Mouse (Mus musculus) heart, postnatal 25 days (tissue): ENCODE results near the gene Zfp398. TPM values are rescaled to one million over a fixed set of nuclear protein-coding genes. Genes with fewer than 3 reads are reported as not detected.

ENCODE experiments used
- DNase-seq: peaks from one replicate; pipeline ENCODE4 v3.0.0; 2022; ENCODE audit warnings: low spot score
- intact Hi-C: fragments of 180-260 bp; cut with DNase I; formaldehyde crosslinking; loops from one replicate; pipeline ENCODE4 v1.15.1; 2025
- total RNA-seq, 2 experiments: library from RNA; stranded (reverse); gene quantifications; 2 replicates each; pipeline ENCODE4 v1.2.3; 2021

The Zfp398 gene
- total RNA-seq, 2 experiments from 2014 or later, result 6.4 to 7.2 TPM

DNA sequence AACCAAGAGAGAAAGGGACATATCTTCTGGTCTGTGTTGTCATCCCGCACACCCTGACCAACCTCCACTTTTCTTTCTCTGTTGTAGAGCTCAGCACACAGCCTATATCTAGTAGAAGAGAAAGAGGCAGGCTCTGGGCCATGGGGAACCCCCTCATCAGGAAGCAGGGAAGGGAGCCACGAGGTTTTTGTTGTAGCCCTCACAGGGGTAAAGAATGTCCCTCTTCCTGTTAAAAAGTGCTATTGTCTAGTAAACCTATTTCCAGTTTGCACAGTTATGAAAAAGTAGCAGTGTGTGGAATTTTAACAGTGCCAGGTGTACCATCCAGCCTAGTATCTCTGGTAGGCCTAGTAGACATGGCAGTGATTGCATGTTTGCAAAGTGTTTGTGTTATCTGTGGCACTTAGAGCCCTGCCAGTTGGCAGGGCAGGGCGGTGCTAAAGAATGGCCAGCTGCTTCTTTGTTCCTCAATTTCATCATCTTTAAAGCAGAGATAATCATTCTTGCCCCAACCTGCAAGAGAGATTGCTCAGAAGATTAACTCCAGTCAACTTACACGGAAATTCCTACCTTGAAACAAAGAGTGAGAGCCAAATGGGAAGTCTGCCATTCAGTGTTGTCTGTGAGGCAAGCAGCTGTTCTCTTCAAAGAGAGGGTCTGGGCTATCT, 43.7 kb downstream of the Zfp398 start:
- DNase-seq, result no peak
- intact Hi-C loops, result loop anchor here (5.0 kb wide), 2 partner anchors 92 to 138 kb away; no protein-coding TSS in a partner anchor

DNA sequence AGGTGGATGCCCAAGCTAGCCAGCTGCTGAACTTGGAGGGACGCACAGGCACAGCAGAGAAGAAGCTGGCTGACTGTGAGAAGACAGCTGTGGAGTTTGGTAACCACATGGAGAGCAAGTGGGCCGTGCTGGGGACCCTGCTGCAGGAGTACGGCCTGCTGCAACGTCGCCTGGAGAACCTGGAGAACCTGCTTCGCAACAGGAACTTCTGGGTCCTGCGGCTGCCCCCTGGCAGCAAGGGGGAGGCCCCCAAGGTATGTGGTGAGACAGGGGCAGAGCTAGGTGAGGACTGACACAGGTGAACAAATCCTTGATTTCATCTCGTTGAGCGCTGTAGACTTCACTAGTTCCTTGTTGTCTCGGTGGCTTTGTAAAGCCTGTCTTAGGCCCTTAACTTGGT, 44.7 kb downstream of the Zfp398 start:
- no peak for DNase-seq
- intact Hi-C loops, result no loop called here

DNA sequence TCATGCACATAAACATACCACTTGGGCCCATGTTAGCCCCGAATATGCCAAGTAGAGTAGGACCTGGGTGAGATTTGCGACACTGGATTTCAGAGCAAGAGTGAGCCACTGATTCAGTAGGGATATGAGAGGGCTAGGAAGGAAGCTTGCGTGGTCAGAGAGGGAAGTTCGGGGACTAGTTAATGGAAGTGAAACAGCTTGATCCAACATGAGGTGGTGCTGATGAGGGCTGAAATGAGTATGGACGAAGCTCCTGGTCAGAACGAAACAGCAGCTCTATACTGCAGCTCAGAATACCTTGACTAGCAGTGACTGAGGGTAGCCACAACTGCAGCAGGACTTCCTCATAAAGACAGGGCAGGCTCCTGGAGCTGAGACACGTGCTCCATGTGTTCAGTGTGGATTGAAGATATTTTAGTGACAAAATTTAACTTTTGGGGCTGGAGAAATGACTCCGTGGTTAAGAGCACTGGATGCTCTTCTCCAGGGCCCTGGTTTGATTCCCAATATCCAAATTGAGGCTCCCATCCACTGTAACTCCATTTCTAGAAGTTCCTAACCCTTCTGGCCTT, 53.4 kb downstream of the Zfp398 start:
- intact Hi-C loops, result no loop called here
- no peak for DNase-seq

DNA sequence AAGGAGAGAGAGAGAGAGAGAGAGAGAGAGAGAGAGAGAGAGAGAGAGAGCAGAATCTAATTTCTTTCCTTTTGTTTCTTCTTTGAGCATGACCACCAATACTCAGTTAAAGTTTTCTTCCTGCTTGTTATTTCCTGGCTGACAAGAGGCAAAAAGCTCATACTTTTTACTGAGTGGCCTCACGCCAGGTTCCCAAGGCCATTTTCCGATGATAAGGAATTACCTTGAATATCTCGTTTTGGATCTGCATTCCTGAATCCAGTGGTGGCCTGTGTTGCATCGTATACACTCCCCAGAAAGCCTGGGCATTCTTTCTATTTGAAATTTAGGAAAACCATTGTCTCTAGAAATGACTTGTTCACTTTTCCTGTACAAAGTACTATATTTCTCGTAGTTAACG, 64.0 kb downstream of the Zfp398 start:
- DNase-seq, result no peak
- intact Hi-C loops, result no loop called here

DNA sequence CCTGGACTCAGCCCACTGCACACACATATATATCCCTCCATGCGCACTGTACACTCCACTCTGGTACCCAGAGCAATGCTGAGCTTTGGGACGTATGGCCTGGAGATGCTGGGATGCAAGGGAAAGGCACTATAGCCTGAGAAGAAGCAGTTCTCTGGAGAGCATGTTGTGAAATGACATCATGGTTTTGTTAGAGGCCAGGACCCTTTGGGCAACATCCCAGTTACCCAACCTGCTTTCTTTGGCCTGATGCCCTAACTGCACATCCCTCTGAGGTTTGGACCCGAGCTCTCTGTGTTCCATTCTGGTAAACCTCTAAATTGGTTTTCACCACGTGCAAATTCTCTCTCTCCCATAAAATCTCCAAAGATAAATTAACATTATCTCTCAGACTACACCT, 68.1 kb downstream of the Zfp398 start:
- intact Hi-C loops, result no loop called here
- DNase-seq, result no peak

DNA sequence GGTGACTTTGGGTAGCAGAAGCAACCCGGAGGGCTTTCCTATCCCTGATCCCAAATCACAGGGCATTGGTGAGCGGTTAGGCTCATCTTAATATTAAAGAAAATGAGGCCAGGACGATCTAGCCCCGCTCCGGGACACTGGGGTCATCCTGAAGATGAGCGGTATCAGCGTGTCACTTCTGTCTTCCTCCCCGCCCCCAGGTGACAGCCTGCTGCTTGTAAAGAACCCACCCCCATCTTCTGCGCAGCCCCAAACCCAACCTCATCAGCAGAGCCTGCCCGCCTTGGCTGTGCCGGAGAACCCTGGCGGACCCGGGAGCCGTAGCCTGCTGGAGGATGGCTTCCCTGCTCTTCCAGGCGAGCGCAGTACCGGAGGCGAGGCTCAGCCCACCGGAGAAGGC, 68.9 kb downstream of the Zfp398 start:
- DNase-seq, result no peak
- intact Hi-C loops, result no loop called here

DNA sequence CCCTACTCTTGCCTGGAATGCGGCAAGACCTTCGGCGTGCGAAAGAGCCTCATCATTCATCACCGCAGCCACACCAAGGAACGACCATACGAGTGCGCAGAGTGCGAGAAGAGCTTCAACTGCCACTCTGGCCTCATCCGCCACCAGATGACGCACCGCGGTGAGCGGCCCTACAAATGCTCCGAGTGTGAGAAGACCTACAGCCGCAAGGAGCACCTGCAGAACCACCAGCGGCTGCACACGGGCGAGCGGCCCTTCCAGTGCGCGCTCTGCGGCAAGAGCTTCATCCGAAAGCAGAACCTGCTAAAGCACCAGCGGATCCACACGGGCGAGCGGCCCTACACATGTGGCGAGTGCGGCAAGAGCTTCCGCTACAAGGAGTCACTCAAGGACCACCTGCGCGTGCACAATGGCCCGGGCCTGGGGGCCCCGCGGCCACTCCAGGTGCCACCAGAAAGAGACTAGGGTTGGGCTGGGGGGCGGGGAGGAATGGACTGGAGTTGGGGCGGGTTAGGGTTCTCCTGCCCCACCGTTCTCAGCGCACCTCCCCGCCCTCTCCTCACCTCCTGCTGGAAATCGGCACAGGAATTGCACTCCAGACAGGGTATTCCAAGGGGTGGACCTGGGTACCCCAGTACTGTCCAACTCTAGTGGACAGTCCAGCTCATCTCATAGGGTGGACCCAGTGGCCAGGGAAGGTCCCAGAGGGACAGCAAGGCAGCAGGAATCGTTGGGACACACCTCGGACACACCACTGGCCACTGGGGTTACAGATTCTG, 69.6 kb downstream of the Zfp398 start:
- intact Hi-C loops, result no loop called here

DNA sequence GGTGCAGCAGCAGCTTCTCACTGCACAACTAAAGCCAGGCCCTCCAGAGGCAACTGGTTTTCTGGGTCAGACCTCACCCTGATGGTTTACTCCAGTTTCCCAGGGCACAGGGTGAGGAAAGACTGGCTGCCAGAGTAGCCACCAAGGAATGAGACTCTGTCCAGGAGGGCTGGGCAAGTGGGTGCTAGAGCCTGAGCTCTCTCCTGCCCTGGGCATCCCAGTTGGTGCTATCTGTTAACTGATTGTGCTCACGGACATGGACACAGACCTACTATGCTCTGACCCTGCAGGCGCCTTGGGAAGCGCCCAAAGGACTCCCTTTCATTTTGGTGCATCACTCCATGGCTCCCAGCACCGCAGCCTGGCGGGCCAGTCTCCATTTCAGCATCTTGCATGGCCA, 70.9 kb downstream of the Zfp398 start:
- no peak for DNase-seq
- intact Hi-C loops, result no loop called here

More for the DNA sequence above, 69.6 kb downstream of the Zfp398 start:
- no peak for DNase-seq

DNA sequence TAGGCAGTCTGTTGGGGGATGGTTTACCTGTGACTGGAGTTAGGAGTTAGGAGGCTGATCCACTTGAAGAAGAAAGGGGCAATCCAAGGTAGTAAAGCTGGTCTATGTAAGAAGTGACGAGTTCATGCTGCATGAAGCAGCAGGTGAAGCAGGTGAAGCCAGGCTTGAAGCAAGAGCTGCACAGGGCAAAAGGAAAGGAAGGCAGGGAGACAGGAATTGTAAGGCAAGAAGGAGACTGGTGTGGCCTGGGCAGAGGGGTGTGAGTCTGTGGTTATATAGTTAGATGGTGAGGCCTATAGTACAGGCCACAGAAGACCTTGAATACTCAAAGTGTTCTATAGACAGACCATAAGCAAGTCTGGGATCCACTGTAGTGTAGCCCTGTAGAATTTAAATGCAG, 73.5 kb downstream of the Zfp398 start:
- DNase-seq, result no peak
- intact Hi-C loops, result no loop called here

DNA sequence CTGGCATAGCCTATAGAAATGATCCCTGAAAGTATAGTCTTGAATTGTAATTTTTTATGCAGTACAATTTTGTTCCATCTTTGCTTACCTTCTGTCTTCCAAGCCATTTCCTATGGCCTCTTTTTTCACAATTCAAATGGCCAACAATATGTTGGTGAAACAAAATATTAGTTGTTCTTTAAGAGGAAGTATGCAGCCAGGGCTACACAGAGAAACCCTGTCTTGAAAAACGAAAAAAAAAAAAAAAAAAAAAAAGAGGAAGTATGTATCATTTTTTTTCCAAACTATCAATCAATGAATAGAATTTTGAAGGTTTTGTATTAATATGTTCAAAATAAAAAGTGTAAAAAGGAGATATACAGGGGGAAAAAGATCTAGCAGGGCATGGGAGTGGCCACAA, 76.2 kb downstream of the Zfp398 start:
- no peak for DNase-seq
- intact Hi-C loops, result no loop called here

DNA sequence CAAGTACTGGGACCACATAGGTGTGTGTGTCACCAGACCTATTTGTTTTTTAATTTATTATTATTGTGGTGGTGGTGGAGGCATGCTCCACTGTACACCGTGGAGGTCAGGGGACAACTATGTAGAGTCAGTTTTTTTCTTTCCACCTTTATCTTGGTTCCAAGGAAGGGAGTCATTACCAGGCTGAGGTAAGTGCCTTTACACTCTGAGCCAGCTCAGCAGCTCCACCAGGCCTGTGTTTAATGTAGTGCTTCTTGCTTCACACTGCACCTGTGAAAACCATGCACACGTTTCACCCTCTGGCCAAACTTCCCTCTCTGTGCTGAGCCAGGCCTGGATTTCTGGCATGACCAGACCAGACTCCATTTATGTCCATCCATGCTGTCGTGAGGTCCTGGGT, 77.5 kb downstream of the Zfp398 start:
- no peak for DNase-seq
- intact Hi-C loops, result no loop called here

DNA sequence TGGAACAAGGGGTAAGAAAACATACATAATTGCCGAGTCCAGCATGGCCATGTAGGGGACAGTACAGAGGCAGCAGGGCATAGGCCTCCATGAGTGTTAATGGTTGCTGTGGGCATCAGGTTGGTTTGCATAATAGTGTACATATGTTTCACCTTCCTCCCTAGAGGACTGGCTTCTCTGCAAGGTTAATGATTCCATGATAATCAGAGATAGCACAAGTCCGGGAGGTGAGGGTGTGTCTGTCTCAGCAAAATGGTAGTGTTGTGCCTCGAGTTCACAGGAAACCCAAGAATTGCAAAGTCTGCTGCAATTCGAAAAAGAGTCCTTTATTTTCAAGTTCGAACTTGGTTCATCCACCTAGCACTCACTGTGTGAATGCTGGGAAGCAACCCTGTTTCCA, 81.6 kb downstream of the Zfp398 start:
- no peak for DNase-seq
- intact Hi-C loops, result no loop called here

DNA sequence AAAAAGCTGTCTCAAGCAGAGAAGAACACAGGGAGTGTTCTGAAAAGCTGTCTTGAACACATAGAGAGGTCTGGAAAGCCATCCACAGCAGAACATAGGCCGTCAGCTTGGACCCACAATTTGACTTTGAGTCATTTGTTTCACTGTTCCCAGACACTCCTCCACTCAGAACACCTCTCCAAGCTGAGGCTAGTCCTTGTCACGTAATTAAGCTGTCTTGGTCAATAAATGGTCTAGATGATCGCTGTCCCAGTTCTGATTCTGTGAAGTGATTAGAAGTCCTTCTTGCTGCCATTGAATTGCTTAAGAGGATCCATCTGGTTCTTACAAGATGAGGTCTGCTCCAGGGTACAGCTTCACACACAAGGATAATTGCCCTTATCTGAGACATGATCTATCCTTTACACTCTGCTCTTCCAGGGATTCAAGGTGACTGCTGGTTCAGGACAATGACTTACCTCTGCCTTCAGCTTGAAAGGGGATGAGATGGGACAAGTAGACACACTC, 83.4 kb downstream of the Zfp398 start:
- intact Hi-C loops, result no loop called here
- no peak for DNase-seq

DNA sequence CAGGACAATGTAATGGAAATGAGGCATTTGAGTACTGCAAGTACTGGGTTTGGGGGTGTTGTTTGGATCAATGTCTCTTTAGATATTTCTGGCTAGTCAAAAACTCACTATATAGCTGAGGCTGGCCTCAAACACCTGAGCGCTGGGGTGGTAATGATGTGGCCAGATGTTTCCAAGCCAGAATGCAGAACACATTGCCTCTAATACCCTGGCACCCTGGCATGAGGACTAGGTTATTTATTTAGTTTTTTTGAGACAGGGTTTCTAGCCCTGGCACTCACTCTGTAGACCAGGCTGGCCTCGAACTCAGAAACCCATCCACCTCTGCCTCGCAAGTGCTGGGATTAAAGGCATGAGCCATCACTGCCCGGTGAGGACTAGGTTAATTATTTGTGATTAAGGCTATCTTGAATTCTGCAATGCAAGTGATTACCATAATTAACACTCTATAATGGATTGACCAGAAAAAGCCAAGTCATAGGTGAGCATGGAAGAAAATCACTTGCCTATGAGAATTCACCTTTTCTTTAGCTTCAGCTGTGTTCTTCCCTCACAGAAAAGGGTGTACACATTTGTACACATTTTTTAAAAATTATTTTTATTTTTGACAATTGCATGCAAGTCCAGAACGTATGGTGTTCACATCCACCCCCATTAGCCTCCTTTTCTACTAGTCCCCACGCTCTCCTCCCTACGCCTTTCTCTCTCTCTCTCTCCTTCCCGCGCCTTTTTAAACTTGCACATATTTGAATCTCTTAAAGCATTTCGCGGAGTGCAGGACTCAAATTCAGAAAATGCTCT, 84.4 kb downstream of the Zfp398 start:
- no peak for DNase-seq
- intact Hi-C loops, result loop anchor here (2.0 kb wide), 3 partner anchors 33 to 85 kb away; partner anchors contain the start of genes Zfp282, Zfp398 and Zfp956

DNA sequence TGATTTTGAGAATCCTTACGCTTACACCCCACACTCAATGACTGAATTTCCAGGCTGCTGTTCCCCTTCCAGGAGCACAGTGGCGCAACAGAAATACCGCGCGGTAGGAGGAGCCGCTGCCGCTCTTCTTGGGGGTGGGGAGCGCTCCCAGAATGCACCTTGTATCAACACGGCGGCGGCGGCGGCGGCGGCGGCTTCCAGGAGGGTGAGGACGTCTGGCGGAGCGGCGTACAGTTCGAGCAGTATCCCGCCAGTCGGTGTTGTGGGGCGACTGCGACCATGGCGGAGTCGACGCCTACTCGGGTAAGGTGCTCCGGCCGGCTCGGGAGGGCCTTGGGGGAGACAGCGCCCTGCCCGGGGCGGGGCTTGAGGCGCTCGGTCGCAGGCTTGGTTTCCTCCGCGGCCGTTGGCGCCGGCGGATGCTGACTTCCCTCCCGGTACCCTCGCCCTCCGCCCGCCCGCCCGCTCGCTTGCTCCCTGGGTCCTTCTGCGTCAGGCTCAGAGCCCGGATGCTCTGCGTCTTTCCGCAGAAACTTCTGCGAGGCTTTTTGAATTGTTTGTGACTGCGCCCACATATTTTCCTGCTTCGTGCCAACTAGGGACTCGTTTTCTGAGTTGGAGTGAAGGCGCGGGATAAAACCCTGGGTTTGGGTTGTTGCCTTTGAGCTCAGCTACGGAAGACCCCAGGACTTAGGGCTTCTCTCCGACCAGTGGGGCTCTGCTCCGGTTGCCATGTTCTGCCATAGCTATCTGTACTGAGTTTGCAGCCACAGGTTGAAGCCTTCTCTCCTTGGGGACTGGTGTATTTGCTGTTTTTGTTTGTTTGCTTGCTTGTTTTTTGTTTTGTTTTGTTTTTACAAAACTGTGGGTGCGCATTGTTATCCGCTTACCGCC, 85.2 kb downstream of the Zfp398 start, which contains the start of gene Zfp212:
Gene Zfp212, plus strand, starts transcription at position 30 of the 894 bp plus-strand sequence.
- intact Hi-C loops, result loop anchor here (2.0 kb wide), 3 partner anchors 32 to 86 kb away; partner anchors contain the start of genes Zfp282, Zfp398 and Zfp956
- DNase-seq, result peak; percentile 75
